ENCODE assay signal across 28 mouse cellular contexts in the genomic region with DNA sequence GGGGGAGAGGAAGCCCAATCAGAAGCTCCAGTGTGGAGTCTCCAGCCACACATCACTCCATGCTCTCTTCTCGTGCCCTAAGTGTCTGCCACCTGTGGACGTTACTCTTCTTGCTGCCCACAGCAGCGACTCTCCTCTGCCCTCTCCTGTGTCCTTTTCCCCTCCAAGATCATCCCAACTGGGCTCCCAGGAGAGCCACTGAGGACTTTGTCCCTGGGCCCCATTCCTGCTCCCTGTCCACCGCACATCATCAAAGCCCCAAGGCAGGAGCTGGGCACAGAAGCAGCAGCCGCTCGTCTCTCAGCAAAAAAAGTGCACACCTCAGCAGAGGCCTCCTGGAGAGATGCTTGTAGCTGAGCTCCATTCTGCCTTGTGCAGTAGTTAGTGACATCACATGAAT. TPM values are rescaled to one million over a fixed set of nuclear protein-coding genes. Genes with fewer than 3 reads are reported as not detected.
"Had no signal": no experiment of that assay in that cellular context is flagged by ENCODE, and none has a peak within 500 bp of the region (broad histone marks: within the 10 kb centered on the region; RNA-seq: fewer than 3 reads in every experiment).

No protein-coding gene starts in this region.

- H3K9ac ChIP-seq: embryonic facial prominence, embryonic 12.5 days; embryonic facial prominence, embryonic 13.5 days; embryonic facial prominence, embryonic 15.5 days; forebrain, embryonic 12.5 days; forebrain, embryonic 13.5 days; forebrain, embryonic 15.5 days; forebrain, postnatal 0 days had no signal

- H3K27ac ChIP-seq: embryonic facial prominence, embryonic 10.5 days; embryonic facial prominence, embryonic 12.5 days; embryonic facial prominence, embryonic 13.5 days; embryonic facial prominence, embryonic 15.5 days; forebrain, embryonic 10.5 days; forebrain, embryonic 12.5 days; forebrain, embryonic 13.5 days; forebrain, embryonic 15.5 days; gastrocnemius, adult 2 months; heart, adult 2 months had no signal

- H3K4me1 ChIP-seq: embryonic facial prominence, embryonic 12.5 days; embryonic facial prominence, embryonic 13.5 days; embryonic facial prominence, embryonic 15.5 days; forebrain, embryonic 10.5 days; forebrain, embryonic 12.5 days; forebrain, embryonic 13.5 days; forebrain, embryonic 15.5 days had no signal

- H3K9me3 ChIP-seq: embryonic facial prominence, embryonic 10.5 days; embryonic facial prominence, embryonic 12.5 days; embryonic facial prominence, embryonic 13.5 days; embryonic facial prominence, embryonic 15.5 days; forebrain, embryonic 12.5 days; forebrain, embryonic 13.5 days; forebrain, embryonic 15.5 days had no signal

- H3K4me2 ChIP-seq: embryonic facial prominence, embryonic 12.5 days; embryonic facial prominence, embryonic 13.5 days; embryonic facial prominence, embryonic 15.5 days; forebrain, embryonic 12.5 days; forebrain, embryonic 13.5 days; forebrain, embryonic 15.5 days had no signal

- H3K36me3 ChIP-seq: embryonic facial prominence, embryonic 10.5 days; embryonic facial prominence, embryonic 12.5 days; embryonic facial prominence, embryonic 13.5 days; embryonic facial prominence, embryonic 15.5 days; forebrain, embryonic 10.5 days; forebrain, embryonic 12.5 days; forebrain, embryonic 15.5 days had no signal

- DNase-seq: cerebellum, adult 2 months; cerebellum, adult 8-10 months; cerebellum, adult 9-10 months; cerebellum, adult 9-11 months; cerebellum, postnatal 10 days; cerebellum, postnatal 14 days; cerebellum, postnatal 25 days; cerebellum, postnatal 36 days; embryo, embryonic 11 days; forebrain, postnatal 0 days; gastrocnemius, adult 2 months; gastrocnemius, postnatal 10 days; gastrocnemius, postnatal 14 days; gastrocnemius, postnatal 25 days; gastrocnemius, postnatal 36 days; heart, adult 18-20 months; heart, adult 2 months had no signal

- ATAC-seq: forebrain, embryonic 13.5 days; forebrain, embryonic 14.5 days; forebrain, embryonic 15.5 days; forebrain, embryonic 16.5 days; forebrain, postnatal 0 days had no signal

- H3K27me3 ChIP-seq: embryonic facial prominence, embryonic 12.5 days; embryonic facial prominence, embryonic 13.5 days; embryonic facial prominence, embryonic 15.5 days; forebrain, embryonic 12.5 days; forebrain, embryonic 13.5 days; forebrain, embryonic 15.5 days had no signal

- H3K4me3 ChIP-seq: embryonic facial prominence, embryonic 10.5 days; embryonic facial prominence, embryonic 12.5 days; embryonic facial prominence, embryonic 13.5 days; embryonic facial prominence, embryonic 15.5 days; erythroblast, embryonic 14.5 days; forebrain, embryonic 10.5 days; forebrain, embryonic 12.5 days; forebrain, embryonic 13.5 days; forebrain, embryonic 15.5 days; gastrocnemius, adult 2 months; heart, adult 2 months had no signal

RNA-seq across cellular contexts. Expression of gene Gm28048, which starts 33.1 kb away (rescaled TPM):
- polyA plus RNA-seq: erythroblast, embryonic 14.5 days had no signal
